Mouse (Mus musculus) heart, adult 2 months (tissue): ENCODE data around the gene Rrbp1.

Experiments used
- CTCF ChIP-seq: fragments of 200-600 bp; IDR thresholded peaks from 2 replicates; pipeline ENCODE4 v1.8.1; 2022; ENCODE audit warnings: antibody characterized with exemption, mild to moderate bottlenecking, moderate library complexity
- EP300 ChIP-seq: fragments of 200-500 bp; IDR thresholded peaks from 2 replicates; pipeline ENCODE4 v1.6.1; 2011; ENCODE audit warnings: low read depth, low read length, control low read depth; ENCODE audit not compliant: insufficient read depth
- POLR2A ChIP-seq: fragments of 200-500 bp; IDR thresholded peaks from 2 replicates; pipeline ENCODE4 v1.6.1; 2011; ENCODE audit warnings: mild to moderate bottlenecking, low read depth, low read length, control low read depth; ENCODE audit not compliant: insufficient read depth

DNA sequence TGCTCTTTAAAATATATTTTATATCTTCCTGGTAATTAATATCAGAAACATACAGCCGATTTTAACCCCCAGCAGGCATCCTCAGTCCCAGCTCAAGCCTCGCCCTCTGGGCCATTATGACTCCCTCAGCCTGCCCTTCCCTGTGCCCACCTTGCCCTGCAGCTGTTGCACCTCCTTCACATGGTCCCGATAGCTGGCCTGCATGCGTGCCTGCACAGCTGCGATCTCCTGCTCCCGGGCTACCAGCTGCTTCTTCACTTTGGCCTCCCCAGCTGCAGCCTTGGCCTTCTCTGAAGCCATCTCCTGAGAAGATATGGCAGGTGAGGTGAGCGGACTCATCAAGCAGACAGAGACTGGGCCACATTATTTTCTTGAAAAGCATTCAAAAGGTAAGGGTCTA is 41.8 kb downstream of the Rrbp1 start:
- no peak for TF ChIP-seq POLR2A
- TF ChIP-seq CTCF = no peak
- TF ChIP-seq EP300 = no peak
